Mouse (Mus musculus) left cerebral cortex, adult 9 months (tissue): Measurements from ENCODE around the gene Cab39l.
A peak's percentile ranks its signal among the peaks of the same experiment; 100 is the strongest.

ENCODE experiments used
- DNase-seq, 2 experiments: peaks; one replicate each; pipeline ENCODE4 v3.0.0; 2022; ENCODE audit warnings: low spot score in 2 of 2

The Cab39l gene

GRCm38 (mm10) chr14:59504831-59505230 is 64.1 kb downstream of the Cab39l start:
- DNase-seq = no peak

DNA sequence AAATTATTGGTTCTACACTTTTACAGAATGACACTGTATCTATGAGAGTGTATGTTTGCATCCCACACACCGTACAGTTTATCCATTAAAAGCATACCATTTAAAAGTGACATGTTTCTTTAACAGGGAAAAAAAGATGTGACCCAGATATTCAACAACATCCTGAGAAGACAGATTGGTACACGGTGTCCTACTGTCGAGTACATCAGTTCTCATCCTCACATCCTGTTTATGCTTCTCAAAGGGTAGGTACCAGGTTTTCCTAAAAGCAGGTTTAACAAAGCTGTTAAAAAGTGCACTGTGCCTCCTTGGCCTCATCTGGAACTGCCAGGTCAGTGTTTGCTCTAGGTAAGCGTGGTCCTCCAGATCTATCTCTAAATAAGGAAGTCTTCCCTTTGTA is 65.4 kb downstream of the Cab39l start:
- no peak for DNase-seq

- no peak for DNase-seq
These were observed 73.2 kb downstream of the Cab39l start for GRCm38 (mm10) chr14:59513922-59514444.

- DNase-seq = no peak
These were observed 85.1 kb downstream of the Cab39l start for GRCm38 (mm10) chr14:59525843-59526242.

DNA sequence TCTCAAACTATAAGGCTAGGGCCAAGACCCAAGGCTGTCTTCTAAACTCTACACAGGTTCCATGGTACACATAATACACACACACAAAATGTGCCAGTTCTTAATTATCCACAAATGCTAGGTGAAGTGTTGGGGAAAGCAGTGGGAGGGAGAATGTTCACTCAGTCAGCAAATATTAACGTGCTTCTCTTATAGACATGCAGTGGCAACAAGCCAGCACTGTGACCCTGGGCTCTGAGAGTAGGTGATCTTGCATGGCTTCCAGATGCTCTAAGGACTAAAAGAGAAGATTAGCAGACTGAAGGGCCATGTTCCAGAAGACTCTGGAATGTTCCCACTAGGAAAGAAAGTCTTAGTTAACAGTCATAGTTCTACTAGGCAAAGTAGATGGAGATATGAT is 90.0 kb downstream of the Cab39l start:
- no peak for DNase-seq

DNA sequence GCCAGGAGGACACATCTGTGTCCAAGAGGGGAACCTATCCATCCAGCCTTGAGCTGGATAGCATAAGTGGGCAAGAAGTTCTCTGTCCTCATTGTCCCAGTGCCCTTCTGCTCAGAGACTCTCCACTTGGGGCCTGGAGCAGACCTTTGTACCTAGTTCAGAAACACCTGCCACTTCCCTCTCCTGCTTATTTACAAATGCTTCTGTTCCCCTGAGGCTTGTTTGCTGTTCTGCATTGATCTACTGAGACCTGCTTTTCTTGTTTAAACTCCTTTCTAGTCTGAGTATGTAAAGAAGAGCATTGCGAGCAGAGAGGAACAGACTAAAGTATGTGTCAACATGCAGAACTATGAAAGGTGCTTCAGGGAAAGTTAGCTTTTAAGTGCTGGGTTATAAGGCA is 92.2 kb downstream of the Cab39l start:
- DNase-seq = no peak

DNA sequence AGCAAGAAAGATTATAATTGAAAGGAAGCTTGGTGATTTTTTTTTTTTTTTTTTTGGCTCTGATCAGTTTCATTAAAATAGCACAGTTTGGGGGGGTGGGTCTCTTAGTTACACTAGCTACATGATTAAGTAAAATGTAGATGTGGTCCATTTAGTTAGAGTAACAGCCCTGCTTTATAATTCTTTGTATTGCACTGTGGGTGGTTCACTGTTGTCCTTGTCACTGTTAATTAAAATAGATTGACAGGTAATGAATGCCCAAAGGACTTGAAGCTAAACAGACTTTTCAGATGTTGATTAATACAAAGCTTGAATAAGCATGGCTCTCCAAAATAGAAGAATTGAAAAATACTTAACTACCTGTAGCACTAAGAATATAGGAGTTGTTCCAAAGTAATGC is 93.1 kb downstream of the Cab39l start:
- DNase-seq = no peak

- DNase-seq = no peak
These were observed 97.2 kb downstream of the Cab39l start for GRCm38 (mm10) chr14:59537829-59538432.

DNA sequence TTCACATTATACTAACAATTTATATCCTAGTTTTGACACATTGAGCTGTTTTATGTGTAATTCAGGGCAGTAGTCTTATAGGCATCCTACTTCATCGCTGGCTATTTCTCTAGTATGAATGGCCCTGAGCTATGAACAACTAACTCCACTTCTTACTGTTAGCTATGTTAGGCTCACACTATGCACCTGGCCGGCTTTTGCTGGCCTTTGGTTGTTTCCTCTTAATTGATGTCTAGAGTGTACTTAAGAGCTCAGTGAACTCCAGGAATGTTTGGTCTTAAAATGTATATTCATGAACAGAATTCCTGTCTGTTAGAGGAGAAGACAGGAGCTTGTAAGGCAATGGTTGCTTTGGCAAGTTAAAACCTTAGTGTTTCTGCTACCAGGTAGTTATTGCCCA is 99.5 kb downstream of the Cab39l start:
- DNase-seq = no peak

- DNase-seq = no peak
These were observed 100.0 kb downstream of the Cab39l start for GRCm38 (mm10) chr14:59540761-59541160.

DNA sequence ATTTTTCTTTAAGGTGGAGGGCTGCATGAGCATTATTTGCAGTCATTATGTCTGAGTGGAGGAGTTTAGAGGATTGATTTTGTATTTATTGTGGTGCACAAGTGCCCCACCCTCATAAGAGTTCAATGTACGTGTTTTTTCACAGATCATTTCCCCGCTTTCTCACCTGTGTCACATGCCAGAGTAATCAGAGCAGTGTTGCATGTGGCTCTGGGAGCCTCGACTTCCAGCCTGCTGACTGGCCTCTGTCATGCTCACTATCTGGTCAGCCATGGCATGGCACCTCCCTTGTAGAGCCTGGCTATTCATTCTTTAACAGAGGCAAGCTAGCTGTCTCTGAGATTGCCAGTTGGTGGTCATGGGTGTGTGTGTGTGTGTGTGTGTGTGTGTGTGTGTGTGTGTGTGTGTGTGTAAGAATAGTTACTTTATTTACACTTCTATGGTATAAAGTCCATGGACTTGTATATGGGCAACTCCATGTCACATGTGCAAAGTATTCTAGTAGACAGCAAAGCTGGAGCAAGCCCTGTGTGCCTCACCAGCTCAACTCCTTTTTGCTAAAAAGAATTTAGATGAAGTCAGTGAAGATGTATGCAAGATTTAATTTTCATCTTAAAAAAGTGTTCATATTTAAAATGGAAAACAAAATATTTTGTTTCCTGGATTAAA is 102.5 kb downstream of the Cab39l start:
- DNase-seq = no peak

DNA sequence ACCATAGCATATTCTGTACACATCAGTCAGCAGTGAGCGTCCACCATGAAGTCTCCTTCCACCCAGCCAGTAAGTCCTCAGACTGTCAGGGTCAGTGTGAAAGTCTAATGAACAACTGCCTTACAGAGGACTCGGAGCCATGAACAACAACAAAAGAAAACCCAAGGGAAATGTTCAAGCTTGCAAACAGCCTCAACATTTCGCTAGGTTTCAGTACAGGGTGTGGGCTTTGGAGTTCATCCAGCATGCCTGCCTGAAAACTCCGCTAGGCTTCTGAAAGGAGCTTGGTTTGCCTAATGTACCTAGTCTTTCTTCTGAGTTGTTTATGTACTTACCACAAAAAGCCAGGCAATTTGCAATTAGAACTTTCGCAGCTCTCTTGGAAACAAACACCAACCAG is 103.2 kb downstream of the Cab39l start:
- no peak for DNase-seq

DNA sequence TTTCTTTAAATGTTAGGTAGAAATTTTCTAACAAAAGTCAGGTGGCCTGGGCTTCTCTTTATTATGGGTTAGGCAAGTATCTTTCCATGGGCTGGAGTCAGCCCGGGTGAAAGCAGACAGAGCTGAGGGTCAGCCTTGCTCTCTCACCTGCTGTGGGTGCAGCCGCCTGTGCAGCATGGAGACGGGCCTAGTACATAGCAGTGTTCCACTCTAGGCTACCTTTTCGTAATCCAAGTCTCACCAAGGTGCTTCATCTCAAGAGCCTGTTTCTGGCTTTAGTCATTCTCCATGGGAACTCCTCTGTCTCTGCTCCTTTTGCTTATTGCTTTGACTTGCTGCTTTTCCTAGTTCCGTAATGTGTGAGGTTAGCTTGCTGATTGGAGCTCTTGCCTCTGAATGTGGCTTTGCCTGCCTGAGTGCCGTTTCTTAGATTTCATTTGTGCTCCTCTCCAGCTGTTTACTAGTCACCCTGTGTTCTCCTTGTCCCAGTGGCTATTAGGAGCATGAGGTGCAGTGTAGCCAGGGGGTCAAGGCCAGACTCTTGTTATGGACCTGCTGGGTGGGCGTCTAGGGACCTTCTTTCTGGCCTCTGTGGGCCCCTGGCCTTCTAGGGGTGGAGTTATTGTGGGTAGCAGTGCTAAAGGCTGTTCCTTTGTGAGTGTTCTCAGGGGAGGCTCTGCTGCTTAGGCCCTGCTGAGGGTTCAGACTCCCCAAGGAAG is 105.5 kb downstream of the Cab39l start:
- DNase-seq = no peak

- no peak for DNase-seq
These were observed 106.8 kb downstream of the Cab39l start for GRCm38 (mm10) chr14:59547530-59547929.

DNA sequence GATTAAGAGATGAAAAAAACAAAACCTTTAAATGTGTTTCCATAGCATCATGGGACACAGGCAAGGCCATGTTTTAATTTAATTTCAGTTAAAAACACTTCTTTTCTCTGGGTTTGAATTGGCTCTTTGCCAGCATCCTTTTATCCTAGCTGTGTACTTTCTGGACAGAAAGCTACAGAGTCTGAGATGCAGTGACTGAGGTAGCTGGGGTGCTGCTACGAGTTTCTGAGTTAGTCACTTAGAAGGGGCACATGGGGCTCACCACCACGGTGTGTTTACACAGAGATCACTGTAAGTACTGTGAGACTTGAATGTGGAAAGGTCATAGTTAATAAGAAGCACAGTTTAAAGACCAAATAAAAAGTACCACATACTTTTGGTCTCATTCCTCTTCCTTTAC is 107.8 kb downstream of the Cab39l start:
- DNase-seq = no peak

GRCm38 (mm10) chr14:59549106-59549505 is 108.3 kb downstream of the Cab39l start:
- DNase-seq = peak in 1 of 2 experiments; percentile 31

GRCm38 (mm10) chr14:59550841-59551240 is 110.1 kb downstream of the Cab39l start:
- DNase-seq = no peak

DNA sequence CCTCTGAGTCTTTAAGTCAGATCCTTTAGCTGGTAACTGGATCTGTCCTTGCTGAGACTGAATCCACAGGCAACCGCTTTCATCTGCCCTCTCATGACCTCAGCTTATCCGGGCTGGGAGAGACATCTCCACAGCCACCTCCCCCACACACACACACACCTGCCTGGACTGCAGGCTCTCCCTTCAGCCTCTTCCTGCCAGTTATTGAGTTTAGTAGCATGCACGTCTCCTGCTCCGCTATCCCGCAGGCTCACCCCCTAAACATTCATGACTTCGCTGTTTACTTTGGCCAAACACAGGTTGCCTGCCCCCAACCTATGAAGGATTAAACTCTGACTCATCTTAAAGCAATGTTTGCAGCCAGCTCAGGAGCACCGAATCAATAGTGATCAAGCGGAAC is 111.2 kb downstream of the Cab39l start:
- no peak for DNase-seq

DNA sequence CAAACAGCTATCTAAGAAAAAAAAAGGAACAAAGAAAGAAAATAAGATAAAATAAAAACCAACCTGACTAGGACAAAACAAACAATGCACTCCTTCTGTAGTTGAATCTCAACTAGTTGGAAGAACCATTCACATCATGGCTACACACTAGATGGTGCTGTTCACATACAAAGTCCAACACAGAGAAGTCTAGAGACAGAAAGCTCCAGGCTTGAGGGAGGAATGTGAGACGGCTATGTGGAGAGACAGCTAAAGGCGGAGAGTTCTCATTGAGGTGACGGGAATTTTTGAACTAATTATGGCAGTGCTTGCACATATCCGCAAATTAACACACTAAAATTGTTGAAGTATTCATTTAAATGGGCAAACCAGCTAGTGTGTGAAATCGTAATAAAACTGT is 113.3 kb downstream of the Cab39l start:
- no peak for DNase-seq

DNA sequence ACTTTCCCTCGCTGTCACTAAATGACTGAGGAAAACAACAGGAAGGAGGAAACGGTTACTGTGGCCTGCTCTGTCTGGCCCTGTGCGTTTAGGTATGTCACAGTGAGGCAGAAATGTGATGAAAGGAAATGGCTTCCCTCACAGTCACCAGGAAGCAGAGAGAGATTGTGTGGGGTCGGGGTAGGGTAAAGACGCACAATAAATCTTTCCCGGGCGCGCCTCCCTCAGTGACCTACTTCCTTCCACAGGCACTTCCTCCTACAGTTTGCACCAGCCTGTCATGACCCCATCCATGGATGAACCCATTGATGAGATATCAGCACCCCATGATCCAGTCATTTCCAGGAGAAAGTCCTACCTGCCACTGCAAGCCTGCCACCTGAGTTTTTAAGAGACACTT is 114.2 kb downstream of the Cab39l start:
- DNase-seq = no peak

GRCm38 (mm10) chr14:59555928-59556531 is 115.3 kb downstream of the Cab39l start:
- DNase-seq = peak; percentile 43 to 89

DNA sequence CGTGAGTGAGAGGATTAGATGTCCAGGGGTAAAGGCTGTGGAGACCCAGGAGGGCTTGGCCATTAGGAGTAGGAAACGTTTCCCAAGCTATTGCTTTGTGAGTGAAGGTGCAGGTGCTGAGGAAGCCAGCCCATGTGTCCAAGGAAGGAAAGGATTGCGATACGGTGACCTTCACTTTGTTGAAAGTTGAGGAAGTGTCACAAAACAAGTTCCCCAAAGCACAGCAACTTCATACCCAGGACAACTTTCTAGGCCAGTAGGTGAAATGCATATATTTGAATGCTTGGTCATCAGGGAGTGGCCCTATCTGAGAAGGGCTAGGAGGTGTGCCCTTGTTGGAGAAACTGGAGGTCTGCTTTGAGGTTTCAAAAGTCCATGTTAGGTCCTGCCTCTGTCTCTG is 116.3 kb downstream of the Cab39l start:
- DNase-seq = no peak

GRCm38 (mm10) chr14:59557886-59558285 is 117.1 kb downstream of the Cab39l start:
- DNase-seq = no peak
